Mouse (Mus musculus) testis, adult 2 months (tissue): Measurements from ENCODE around the gene Kctd17. TPM values are rescaled to one million over a fixed set of nuclear protein-coding genes. Genes with fewer than 3 reads are reported as not detected.

Experiments used
- H3K27ac ChIP-seq: fragments of 200-500 bp; 2 replicates; pipeline ENCODE4 v1.5.1; 2012; ENCODE audit warnings: low read depth, low read length; ENCODE audit not compliant: control insufficient read depth, insufficient read depth
- H3K27me3 ChIP-seq: fragments of 200-500 bp; 2 replicates; pipeline ENCODE4 v1.6.1; 2012; ENCODE audit warnings: mild to moderate bottlenecking, low read length, moderate library complexity; ENCODE audit not compliant: control insufficient read depth, insufficient read depth
- H3K36me3 ChIP-seq: fragments of 200-500 bp; 2 replicates; pipeline ENCODE4 v1.6.1; 2012; ENCODE audit warnings: mild to moderate bottlenecking, low read length; ENCODE audit not compliant: control insufficient read depth, insufficient read depth
- H3K4me1 ChIP-seq: fragments of 200-500 bp; 2 replicates; pipeline ENCODE4 v1.6.1; 2012; ENCODE audit warnings: low read length; ENCODE audit not compliant: control insufficient read depth, insufficient read depth
- H3K4me3 ChIP-seq: fragments of 200-500 bp; 2 replicates; pipeline ENCODE4 v1.5.1; 2012; ENCODE audit warnings: low read depth, mild to moderate bottlenecking, low read length, moderate library complexity, mixed read lengths; ENCODE audit not compliant: control insufficient read depth
- CTCF ChIP-seq: fragments of 200-500 bp; IDR thresholded peaks from 2 replicates; pipeline ENCODE4 v1.5.1; 2012; ENCODE audit warnings: low read depth, mild to moderate bottlenecking, inconsistent platforms, low read length, moderate library complexity; ENCODE audit not compliant: control insufficient read depth, insufficient read depth, insufficient replicate concordance
- POLR2A ChIP-seq: fragments of 200-500 bp; IDR thresholded peaks from 2 replicates; pipeline ENCODE4 v1.6.1; 2012; ENCODE audit warnings: low read depth, mild to moderate bottlenecking, inconsistent platforms, low read length, moderate library complexity; ENCODE audit not compliant: control insufficient read depth
- polyA plus RNA-seq: library from polyadenylated mRNA; depleted of rRNA; stranded (reverse); fragments of >200 nt; gene quantifications from 2 replicates; pipeline ENCODE4 v1.2.3, GENCODE M21; 2012; rRNA removed

Kctd17 gene
- polyA plus RNA-seq, 1 experiment = 12.3 TPM

DNA sequence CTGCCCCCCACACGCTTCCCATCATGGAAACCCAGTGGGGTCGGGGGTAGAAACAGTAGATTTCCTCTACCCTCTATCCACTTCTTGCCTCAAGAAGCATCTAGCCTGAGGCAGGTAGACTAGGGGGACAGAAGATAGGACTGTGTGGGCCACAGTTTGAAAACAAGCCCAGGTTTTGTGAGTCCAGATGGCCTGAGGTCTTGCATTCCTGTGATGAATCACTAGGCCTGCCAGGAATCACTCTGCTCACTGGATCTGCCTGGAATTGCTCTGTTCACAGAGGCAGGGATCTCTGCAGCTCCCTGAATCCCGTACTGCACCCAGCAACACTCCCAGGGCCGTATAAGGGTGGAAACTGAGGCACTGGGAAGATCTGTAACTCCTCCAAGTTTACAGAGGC is 54.9 kb downstream of the Kctd17 start:
- Histone ChIP-seq H3K4me1 (no peaks in the 10 kb centered on the region; the same call in 1 of the 2 replicates), H3K4me3 (no peak overlapping the region), H3K36me3 (no peaks in the 10 kb centered on the region), H3K27me3 (no peaks in the 10 kb centered on the region), H3K27ac (no peak overlapping the region)
- TF ChIP-seq POLR2A (no peak), CTCF (no peak)

DNA sequence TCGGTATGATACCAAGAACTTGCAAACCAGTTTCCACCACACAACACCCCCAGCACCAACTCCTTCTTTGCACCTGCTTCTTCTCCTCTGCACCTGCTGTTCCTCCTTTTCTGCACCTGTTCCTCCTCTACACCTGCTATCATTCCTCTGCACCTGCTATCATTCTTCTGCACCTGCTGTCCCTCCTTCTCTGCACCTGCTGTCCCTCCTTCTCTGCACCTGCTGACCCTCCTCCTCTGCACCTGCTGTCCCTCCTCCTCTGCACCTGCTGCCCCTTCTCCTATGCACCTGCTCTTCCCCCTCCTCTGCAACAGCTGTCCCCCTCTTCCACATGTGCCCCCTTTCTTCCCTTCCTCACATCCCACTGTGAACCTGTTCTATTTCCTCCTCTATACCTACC is 58.2 kb downstream of the Kctd17 start:
- no peaks in the 10 kb centered on the region for H3K36me3 ChIP-seq
- TF ChIP-seq POLR2A = no peak
- TF ChIP-seq CTCF = no peak
- H3K27me3 ChIP-seq = no peaks in the 10 kb centered on the region
- no peaks in the 10 kb centered on the region for H3K4me1 ChIP-seq
- no peak overlapping the region for H3K27ac ChIP-seq
- no peak overlapping the region for H3K4me3 ChIP-seq

DNA sequence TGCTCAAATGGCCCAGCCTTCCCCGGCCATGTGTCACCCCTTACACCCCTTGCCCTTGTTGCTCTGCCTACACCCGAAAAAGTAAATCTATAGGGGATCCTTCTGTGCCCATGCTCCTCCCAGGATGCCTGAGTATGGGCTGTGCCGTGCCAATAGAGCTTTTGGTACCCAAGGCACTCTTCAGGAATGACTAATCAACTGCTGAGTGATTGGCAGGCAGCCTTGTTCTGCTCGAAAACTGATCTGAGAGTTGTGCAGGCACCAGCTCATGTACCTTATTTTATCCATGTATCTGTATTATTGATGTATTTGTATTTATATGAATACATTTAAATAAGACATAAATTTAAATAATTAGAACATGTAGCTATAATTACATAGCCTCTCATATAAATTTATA is 58.7 kb downstream of the Kctd17 start:
- Histone ChIP-seq H3K27ac (no peak overlapping the region), H3K4me3 (no peak overlapping the region), H3K27me3 (no peaks in the 10 kb centered on the region), H3K36me3 (no peaks in the 10 kb centered on the region), H3K4me1 (no peaks in the 10 kb centered on the region)
- no peak for TF ChIP-seq CTCF

Other genes starting within 250 kb of the Kctd17 start
- not detected in 2 replicates for gene Pvalb, start 222.2 kb upstream of the Kctd17 start, polyA plus RNA-seq
- 0.68 and 1.9 TPM in 2 replicates for gene Ncf4, start 183.8 kb upstream of the Kctd17 start, polyA plus RNA-seq
- gene Csf2rb2, start 122.8 kb upstream of the Kctd17 start, polyA plus RNA-seq = 1.9 and 2.1 TPM in 2 replicates
- gene Csf2rb, start 102.8 kb upstream of the Kctd17 start, polyA plus RNA-seq = 0.95 and 1.1 TPM in 2 replicates
- gene Tex33, start 32.7 kb upstream of the Kctd17 start, polyA plus RNA-seq = 1,340 and 1,395 TPM in 2 replicates
- gene Tst, start 22.7 kb upstream of the Kctd17 start, polyA plus RNA-seq = 29.8 and 38.6 TPM in 2 replicates
- gene Mpst, start 22.1 kb upstream of the Kctd17 start, polyA plus RNA-seq = 5.1 and 6.4 TPM in 2 replicates
- 0.74 and 1.4 TPM in 2 replicates for gene Tmprss6, start 40.1 kb downstream of the Kctd17 start, polyA plus RNA-seq
- 0.47 and 0.59 TPM in 2 replicates for gene Il2rb, start 66.7 kb downstream of the Kctd17 start, polyA plus RNA-seq
- 8.2 and 9.8 TPM in 2 replicates for gene C1qtnf6, start 102.9 kb downstream of the Kctd17 start, polyA plus RNA-seq
- 6.0 and 7.0 TPM in 2 replicates for gene Sstr3, start 116.1 kb downstream of the Kctd17 start, polyA plus RNA-seq
- 5.5 and 9.6 TPM in 2 replicates for gene Rac2, start 144.2 kb downstream of the Kctd17 start, polyA plus RNA-seq
- gene Cyth4, start 168.5 kb downstream of the Kctd17 start, polyA plus RNA-seq = 1.4 and 1.9 TPM in 2 replicates